Mouse (Mus musculus) embryonic facial prominence, embryonic 14.5 days (tissue): ENCODE measurements at regions not wholly inside any gene's neighbourhood (a gene's known extent, or its start where the extent isn't known, plus 50 kb on each side); places are given as distances from the start of the nearest gene placed in this dataset.

Experiments
- ATAC-seq: fragments of 200-750 bp; cut with Nextera tagmentation; 2 replicates; pipeline ENCODE4 v1.8.0; 2017; ENCODE audit warnings: low read depth, moderate number of reproducible peaks, moderate TSS enrichment
- DNase-seq: peaks from one replicate; pipeline ENCODE4 v3.0.0-alpha.2; 2015; ENCODE audit warnings: low spot score
- H3K27ac ChIP-seq: fragments of 300-500 bp; sonication (generic); replicated peaks from 2 replicates; pipeline ENCODE4 v1.5.1; 2014; ENCODE audit warnings: low read depth, mild to moderate bottlenecking, low read length, moderate library complexity
- H3K27me3 ChIP-seq: fragments of 300-500 bp; sonication (generic); replicated peaks from 2 replicates; pipeline ENCODE4 v1.6.1; 2014; ENCODE audit warnings: low read length; ENCODE audit not compliant: control insufficient read depth, insufficient read depth
- H3K36me3 ChIP-seq: fragments of 300-500 bp; sonication (generic); 2 replicates; pipeline ENCODE4 v1.6.1; 2014; ENCODE audit warnings: low read length, mixed read lengths; ENCODE audit not compliant: control insufficient read depth, insufficient read depth
- H3K4me1 ChIP-seq: fragments of 300-500 bp; sonication (generic); 2 replicates; pipeline ENCODE4 v1.6.1; 2014; ENCODE audit warnings: antibody characterized with exemption, low read length; ENCODE audit not compliant: control insufficient read depth, insufficient read depth
- H3K4me2 ChIP-seq: fragments of 300-500 bp; sonication (generic); 2 replicates; pipeline ENCODE4 v1.6.1; 2014; ENCODE audit warnings: low read depth, mild to moderate bottlenecking, low read length, moderate library complexity, mixed read lengths
- H3K4me3 ChIP-seq: fragments of 300-500 bp; sonication (generic); 2 replicates; pipeline ENCODE4 v1.5.1; 2014; ENCODE audit warnings: low read depth, mild to moderate bottlenecking, low read length
- H3K9ac ChIP-seq: fragments of 300-500 bp; sonication (generic); 2 replicates; pipeline ENCODE4 v1.6.1; 2014; ENCODE audit warnings: low read depth, mild to moderate bottlenecking, low read length, moderate library complexity, mixed read lengths
- H3K9me3 ChIP-seq: fragments of 300-500 bp; sonication (generic); 2 replicates; pipeline ENCODE4 v1.6.1; 2016; ENCODE audit warnings: low read length; ENCODE audit not compliant: control insufficient read depth
- WGBS: fragments of 180-500 bp; shearing (Covaris S2); extraction: QIAGEN DNeasy Blood & Tissue Kit; methylation state at CpG from one replicate; pipeline ENCODE4 v1.1.7; 2014; 5-methylcytosine and 5-hydroxymethylcytosine counted together

GRCm38 (mm10) chr3:34757130-34757529 lies 106.9 kb downstream of the Sox2 start:
- no peaks in the 10 kb centered on the region for H3K36me3 ChIP-seq
- H3K9me3 ChIP-seq: no peaks in the 10 kb centered on the region
- DNase-seq (no peak), ATAC-seq (no peak)
- H3K4me2 ChIP-seq: no peak overlapping the region
- H3K4me1 ChIP-seq: no peaks in the 10 kb centered on the region
- no peak overlapping the region for H3K9ac ChIP-seq
- H3K4me3 ChIP-seq: no peak overlapping the region
- WGBS: 61% methylated on average over 6 of the region's 6 CpGs
- no peak overlapping the region for H3K27ac ChIP-seq
- no peaks in the 10 kb centered on the region for H3K27me3 ChIP-seq

GRCm38 (mm10) chr3:34757813-34758510 lies 107.8 kb downstream of the Sox2 start:
- Histone ChIP-seq H3K27me3 (no peaks in the 10 kb centered on the region), H3K9me3 (no peaks in the 10 kb centered on the region), H3K36me3 (no peaks in the 10 kb centered on the region), H3K4me1 (no peaks in the 10 kb centered on the region), H3K27ac (no peak overlapping the region), H3K4me2 (no peak overlapping the region), H3K9ac (no peak overlapping the region), H3K4me3 (no peak overlapping the region)
- WGBS: 36% methylated on average over 13 of the region's 13 CpGs
- no peak for DNase-seq
- no peak for ATAC-seq

GRCm38 (mm10) chr3:34759942-34760640 lies 109.9 kb downstream of the Sox2 start:
- no peak for ATAC-seq
- no peak overlapping the region for H3K27ac ChIP-seq
- H3K9ac ChIP-seq: no peak overlapping the region
- no peak overlapping the region for H3K4me3 ChIP-seq
- WGBS: 78% methylated on average over 19 of the region's 19 CpGs
- H3K4me1 ChIP-seq: no peaks in the 10 kb centered on the region
- no peak overlapping the region for H3K4me2 ChIP-seq
- H3K36me3 ChIP-seq: no peaks in the 10 kb centered on the region
- H3K27me3 ChIP-seq: no peaks in the 10 kb centered on the region
- no peaks in the 10 kb centered on the region for H3K9me3 ChIP-seq
- no peak for DNase-seq

GRCm38 (mm10) chr3:34761162-34761769 lies 111.1 kb downstream of the Sox2 start:
- no peak overlapping the region for H3K4me3 ChIP-seq
- no peak overlapping the region for H3K27ac ChIP-seq
- H3K9ac ChIP-seq: no peak overlapping the region
- ATAC-seq (no peak), DNase-seq (no peak)
- H3K36me3 ChIP-seq: no peaks in the 10 kb centered on the region
- H3K9me3 ChIP-seq: no peaks in the 10 kb centered on the region
- H3K4me1 ChIP-seq: no peaks in the 10 kb centered on the region
- 71% methylated on average over 7 of the region's 7 CpGs for WGBS
- H3K4me2 ChIP-seq: no peak overlapping the region
- no peaks in the 10 kb centered on the region for H3K27me3 ChIP-seq

GRCm38 (mm10) chr3:34761783-34762182 lies 111.6 kb downstream of the Sox2 start:
- no peak for DNase-seq
- no peak overlapping the region for H3K4me2 ChIP-seq
- H3K27me3 ChIP-seq: no peaks in the 10 kb centered on the region
- H3K36me3 ChIP-seq: no peaks in the 10 kb centered on the region
- H3K9me3 ChIP-seq: no peaks in the 10 kb centered on the region
- 92% methylated on average over 4 of the region's 4 CpGs for WGBS
- no peak for ATAC-seq
- no peak overlapping the region for H3K27ac ChIP-seq
- no peaks in the 10 kb centered on the region for H3K4me1 ChIP-seq
- H3K9ac ChIP-seq: no peak overlapping the region
- no peak overlapping the region for H3K4me3 ChIP-seq

GRCm38 (mm10) chr3:34764559-34764958 lies 114.4 kb downstream of the Sox2 start:
- H3K4me3 ChIP-seq: no peak overlapping the region
- no peaks in the 10 kb centered on the region for H3K9me3 ChIP-seq
- no peaks in the 10 kb centered on the region for H3K4me1 ChIP-seq
- DNase-seq (no peak), ATAC-seq (no peak)
- 53% methylated on average over 2 of the region's 2 CpGs for WGBS
- H3K27me3 ChIP-seq: no peaks in the 10 kb centered on the region
- H3K27ac ChIP-seq: no peak overlapping the region
- no peak overlapping the region for H3K9ac ChIP-seq
- no peaks in the 10 kb centered on the region for H3K36me3 ChIP-seq
- no peak overlapping the region for H3K4me2 ChIP-seq

- DNase-seq: no peak
- 71% methylated on average over 6 of the region's 6 CpGs for WGBS
- H3K9me3 ChIP-seq: no peaks in the 10 kb centered on the region
- no peaks in the 10 kb centered on the region for H3K27me3 ChIP-seq
- H3K4me1 ChIP-seq: no peaks in the 10 kb centered on the region
- H3K36me3 ChIP-seq: no peaks in the 10 kb centered on the region
- no peak overlapping the region for H3K4me3 ChIP-seq
- no peak overlapping the region for H3K9ac ChIP-seq
- no peak overlapping the region for H3K27ac ChIP-seq
- H3K4me2 ChIP-seq: no peak overlapping the region
- no peak for ATAC-seq
Measured at GRCm38 (mm10) chr3:34765151-34765550, 114.9 kb downstream of the Sox2 start.

- 28% methylated on average over 2 of the region's 3 CpGs for WGBS
- ATAC-seq (no peak), DNase-seq (no peak)
- Histone ChIP-seq H3K36me3 (no peaks in the 10 kb centered on the region), H3K9ac (no peak overlapping the region), H3K4me1 (no peaks in the 10 kb centered on the region), H3K4me2 (no peak overlapping the region), H3K9me3 (no peaks in the 10 kb centered on the region), H3K27me3 (no peaks in the 10 kb centered on the region), H3K4me3 (no peak overlapping the region), H3K27ac (no peak overlapping the region)
Measured at GRCm38 (mm10) chr3:34769818-34770217, 119.6 kb downstream of the Sox2 start.
